Mouse (Mus musculus): Measurements from ENCODE around the gene Trir.

- TF ChIP-seq GATA1 (IDR thresholded peaks at IDR 0.05; ENCODE audit: low read length): no peak
- no peak for TF ChIP-seq TAL1 (IDR thresholded peaks at IDR 0.05; ENCODE audit: low read length)
Measured at GRCm38 (mm10) chr8:85017209-85017608, 9.4 kb upstream of the Trir start.
